Mouse (Mus musculus): ENCODE measurements around the gene Lrch1.

DNA sequence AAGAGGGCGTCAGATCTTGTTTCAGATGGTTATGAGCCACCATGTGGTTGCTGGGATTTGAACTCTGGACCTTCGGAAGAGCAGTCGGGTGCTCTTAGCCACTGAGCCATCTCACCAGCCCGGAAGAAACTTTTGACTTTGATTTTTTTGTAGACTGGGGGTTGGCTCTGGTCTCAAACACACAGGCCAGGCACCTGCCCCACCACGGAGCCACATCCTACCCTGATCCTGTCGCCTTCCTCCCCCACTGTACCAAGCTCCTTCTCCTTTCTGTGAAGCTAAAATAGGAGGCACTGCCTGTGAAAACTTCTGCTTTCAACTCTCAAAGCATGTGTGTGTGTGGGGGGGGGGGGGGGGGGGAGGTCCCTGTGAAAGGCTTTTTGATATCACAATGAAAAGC is 39.4 kb downstream of the Lrch1 start:
- TF ChIP-seq POLR2A (IDR thresholded peaks at IDR 0.05; ENCODE audit: insufficient read depth, low read depth, low read length) (no peak), CTCF (IDR thresholded peaks at IDR 0.05; ENCODE audit: insufficient read depth, low read depth, low read length) (no peak)
